Mouse (Mus musculus) left cerebral cortex, adult 11 months (tissue): ENCODE data around the gene Tssk2.

ENCODE experiments used
- DNase-seq: peaks from one replicate; pipeline ENCODE4 v3.0.0; 2022; ENCODE audit warnings: low spot score

Gene Tssk2

DNA sequence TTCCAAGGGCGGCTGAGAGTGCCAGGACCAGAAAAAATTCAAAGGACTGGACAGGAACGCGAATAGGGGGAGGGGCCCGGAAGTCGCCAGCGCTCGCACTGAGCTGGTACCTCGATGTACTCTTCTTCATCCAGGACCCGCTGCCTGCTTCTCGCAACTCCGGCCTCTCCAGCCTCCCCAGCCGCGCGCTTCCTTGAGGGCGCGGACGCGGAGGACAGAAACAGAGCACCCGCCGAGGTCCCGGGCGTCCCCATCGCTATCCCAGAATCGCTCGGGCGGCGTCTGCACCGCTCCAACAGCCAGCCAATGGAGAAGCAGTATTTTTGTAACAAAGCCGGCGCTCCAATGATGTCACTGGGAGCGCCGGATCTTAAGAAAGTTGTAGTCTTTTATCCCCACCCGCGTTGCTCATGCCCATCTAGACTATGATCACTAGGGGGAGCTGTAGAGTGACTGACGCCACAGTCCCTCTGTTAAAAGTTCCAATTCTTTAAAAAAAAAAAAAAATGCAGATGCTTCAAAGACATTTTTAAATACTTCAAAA lies 12.7 kb downstream of the Tssk2 start, which contains the start of gene Ess2:
TSS of gene Ess2 (minus strand) at position 297 of the 544 bp plus-strand sequence.
- DNase-seq = peak; percentile 92

DNA sequence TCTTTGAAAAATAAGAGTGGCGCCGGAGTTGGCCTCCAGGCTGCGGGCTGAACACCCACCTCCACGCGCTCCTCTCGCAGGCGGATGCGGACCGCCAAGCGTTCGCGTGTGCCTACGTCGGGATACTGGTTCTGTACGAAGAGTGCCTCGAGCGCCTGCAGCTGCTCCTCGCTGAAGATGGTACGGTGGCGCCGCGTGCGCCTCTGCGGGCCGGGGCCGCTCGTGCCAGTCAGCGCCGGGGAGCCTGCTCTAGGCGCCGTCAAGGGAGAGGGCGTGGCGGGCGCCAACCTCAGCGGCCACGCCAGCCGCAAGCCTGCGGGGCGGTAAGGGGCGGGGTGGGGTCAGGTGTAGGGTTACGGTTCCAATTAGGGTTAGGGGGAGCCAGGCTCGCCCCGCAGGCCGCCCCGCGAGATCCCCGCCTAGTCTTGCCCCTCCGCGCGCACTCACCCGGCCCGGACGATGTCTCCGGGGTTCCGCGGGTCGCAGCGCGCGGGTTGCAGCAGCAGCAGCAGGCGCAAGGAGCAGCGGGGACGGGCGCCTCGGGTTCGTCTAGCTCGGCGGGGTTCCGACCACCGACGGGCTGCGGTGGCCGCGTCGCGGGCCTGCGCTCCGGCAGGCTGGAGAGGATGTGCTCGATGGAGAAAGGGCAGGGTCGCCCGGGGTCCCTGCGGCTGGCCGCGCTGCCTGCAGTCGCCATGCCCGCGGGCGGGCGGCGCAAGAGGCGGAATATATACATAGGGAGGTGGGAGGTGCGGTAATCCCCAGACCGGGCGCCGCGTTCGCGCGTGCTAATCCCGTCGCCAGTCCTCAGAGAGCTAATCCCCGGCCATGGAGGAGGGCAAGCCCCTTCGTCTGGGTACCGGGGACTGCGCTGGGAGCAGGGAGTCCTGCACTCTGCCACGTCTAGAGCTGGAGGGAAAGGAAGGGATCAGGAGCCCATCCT lies 16.1 kb downstream of the Tssk2 start, which contains the start of gene Gsc2:
TSS of gene Gsc2 (minus strand) at position 753 of the 943 bp plus-strand sequence.
- DNase-seq = no peak

DNA sequence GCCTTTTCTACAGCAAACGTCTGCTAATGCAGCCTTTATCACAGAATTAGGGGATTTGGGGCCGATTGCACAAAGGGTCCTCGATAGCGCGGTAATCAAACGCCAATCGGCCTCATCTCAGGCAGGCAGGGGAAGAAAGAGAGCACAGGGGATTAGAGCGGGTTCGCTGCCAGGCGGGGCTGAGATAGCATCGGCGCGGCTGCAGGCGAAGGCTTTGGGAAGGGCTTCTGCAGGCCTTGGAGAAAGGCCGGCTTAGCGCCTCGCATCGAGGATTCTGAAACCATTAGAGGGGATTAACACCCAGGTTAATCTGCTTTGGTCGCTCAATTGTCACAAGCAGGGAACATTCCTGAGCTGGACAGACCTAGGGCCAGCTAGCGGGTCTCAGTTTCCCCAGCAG lies 22.1 kb downstream of the Tssk2 start:
- no peak for DNase-seq

DNA sequence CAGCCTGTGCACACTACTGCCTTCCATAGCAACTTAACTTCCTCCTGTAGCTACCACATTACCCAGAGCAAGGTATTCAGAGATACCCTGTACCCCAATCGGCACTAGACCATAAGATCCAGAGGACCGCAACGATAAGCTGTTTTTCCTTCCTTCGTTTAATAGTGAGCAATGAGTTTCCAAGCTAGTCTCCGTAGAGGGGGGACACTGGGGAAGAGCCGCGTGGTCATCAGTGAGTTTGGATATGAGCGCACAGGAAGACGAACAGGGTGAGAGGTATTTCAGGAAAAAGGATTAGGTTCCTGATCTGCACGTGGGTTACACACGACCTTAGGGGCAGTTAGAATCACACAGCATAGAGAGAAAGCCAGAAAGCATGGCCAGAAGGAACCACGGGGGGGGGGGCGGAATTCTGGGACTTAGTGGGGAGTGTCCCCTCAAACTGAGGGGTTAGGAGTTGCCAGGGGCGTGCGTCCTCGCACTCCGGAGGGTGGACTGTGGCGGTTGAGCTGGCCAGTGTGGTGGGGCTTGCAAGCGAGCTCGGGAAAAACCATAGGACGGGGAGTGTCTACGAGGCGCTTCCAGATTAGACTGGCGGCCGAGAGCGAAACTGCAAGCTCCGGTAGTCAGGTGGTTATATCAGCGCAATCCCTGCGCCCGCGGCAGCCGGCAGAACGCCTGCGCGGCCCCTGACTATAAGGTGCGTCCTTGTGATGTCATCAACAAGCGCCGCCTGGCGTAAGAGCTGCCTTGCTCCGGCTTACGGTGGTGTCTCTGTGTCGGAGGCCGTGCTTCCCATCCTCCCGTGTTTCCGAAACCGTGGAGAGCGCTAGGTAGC lies 23.1 kb downstream of the Tssk2 start:
- peak; percentile 94 for DNase-seq

DNA sequence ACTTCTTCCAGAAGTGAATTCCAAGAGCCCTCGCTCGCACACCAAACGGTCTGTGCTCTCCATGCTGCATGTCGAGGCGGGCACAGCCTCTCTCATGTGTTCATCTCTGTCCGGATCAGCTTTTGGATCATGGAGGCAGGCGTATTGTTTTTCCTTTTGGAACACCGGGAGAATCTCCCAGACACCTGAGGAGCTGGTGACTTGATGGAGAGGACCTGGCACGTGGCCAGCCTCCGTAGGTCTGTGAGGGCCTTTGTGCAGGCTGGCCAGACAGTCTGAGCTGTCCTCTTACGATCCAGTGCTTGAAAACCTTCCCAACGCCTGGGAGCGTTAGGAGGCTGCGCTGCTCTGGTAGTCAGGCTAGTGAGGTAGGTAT lies 23.7 kb downstream of the Tssk2 start:
- no peak for DNase-seq

DNA sequence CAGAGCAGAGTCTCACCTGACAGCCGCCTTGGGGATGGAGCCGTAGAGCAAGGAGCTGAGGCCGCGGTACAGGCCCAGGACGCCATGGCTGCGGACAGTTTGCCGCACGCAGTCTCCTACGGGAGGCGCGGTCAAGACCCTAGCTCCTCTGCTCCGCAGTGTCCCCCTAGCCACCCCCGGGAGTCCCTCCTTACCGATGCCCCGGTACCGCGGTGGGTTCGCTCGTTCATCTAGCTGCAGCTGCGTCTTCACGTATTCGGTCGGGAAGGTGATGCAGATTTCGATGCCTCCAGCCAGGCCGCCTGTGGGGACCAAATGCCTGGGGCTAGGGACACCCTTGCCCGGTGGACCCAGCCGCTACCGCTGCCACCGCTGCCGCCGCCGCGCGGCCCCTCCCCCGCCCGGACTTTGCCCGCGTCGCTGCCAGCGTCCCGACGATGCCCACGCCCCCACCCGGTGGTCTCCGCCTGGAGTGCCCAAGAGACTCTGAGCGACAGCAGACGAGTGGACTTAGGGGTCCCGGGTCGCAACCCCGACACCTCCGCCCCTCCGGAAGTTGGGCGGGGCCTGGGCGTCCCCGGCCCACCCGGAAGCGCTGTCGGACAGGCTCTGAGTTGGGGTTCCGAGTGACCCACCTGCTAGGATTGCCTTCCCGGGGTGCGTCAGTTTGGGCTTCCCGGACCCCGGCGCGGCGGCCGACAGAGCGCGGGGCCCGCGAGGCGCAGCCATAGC lies 29.1 kb downstream of the Tssk2 start:
- DNase-seq = no peak

DNA sequence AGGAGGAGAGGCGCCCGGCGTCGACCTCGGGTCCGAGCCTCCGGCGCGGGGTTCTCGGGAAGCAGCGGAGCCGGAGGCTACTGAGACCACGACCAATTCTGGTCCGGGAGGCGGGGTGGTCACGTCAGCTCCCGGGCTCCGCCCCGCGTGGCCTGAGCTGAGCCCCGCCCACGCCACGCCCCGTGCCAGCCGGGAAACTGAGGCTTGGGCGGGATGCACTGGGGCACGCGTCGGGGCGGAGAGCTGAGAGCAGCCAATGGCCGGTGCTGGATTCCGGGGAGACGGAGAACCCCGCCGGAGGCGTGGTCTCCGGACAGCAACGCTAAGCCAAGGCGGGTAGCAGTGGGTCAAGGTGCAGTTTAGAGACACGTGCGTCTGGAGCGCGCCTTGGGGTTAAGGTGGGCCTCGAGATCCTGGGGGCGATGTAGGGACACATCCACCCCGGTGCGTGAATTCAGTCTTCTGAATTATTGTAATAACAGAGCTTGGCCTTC lies 29.7 kb downstream of the Tssk2 start, which contains the start of gene Slc25a1:
TSS of gene Slc25a1 (minus strand) at position 133 of the 494 bp plus-strand sequence.
- DNase-seq = peak; percentile 73

DNA sequence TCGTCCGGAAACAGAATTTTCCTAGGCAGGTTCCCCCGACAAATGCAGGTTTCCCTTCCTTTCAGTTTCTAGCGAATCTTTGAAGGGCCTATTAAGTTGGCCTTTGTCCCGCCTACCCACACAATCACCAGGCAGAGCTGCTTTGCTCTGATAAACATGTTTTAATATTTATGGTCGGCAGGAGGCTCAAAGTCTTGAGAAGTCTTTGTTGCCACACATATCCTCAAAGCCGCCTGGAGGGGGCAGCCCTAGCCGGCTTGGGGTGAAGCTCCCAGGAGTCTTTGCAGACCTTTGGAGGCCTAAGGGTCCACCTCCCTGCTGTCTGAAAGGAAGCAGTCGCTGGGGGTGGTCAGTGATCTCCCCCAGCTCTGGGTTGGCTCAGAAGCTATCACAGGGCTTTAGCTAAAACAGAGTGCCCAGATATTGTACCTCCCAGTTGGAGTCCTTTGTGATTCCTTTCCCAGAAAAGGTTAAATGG lies 30.2 kb downstream of the Tssk2 start:
- peak; percentile 50 for DNase-seq

DNA sequence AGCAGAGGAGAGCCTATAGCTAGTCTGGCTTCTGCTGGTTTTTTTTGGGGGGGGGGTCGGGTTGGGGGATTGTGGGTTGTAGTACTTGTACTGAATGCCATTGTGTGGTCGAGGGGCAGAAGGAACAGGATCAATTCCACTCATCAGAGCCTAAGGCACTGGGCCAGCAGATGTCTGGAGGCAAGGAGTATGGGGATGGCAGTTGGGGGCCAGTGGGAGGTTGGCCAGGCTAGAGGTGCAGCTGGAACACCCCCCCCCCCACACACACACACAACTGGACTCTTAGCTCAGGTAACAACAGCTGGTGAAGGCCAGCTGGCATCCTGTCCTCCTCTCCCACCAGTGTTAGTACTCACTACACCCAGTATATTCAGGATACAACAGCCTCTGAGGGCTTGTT lies 30.8 kb downstream of the Tssk2 start:
- no peak for DNase-seq

DNA sequence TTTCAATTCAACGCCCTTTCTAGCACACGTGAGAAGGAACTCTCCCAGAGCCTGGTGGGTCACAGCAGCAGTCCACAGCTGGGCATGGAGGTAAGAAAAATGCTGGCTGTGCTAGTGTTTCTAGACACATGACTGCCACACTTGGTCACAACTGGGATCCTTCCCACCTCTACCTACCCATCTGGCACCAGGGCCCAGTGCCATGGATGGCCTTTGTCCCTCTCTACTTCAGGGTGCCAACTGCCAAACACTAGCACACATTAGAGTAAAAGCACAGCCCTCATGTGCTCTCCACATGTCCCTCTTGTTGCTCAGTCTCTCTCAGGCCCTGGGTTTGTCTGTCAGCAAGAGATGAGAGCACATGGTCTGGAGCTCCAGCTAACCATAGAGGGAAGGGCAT lies 31.2 kb downstream of the Tssk2 start:
- DNase-seq = no peak

DNA sequence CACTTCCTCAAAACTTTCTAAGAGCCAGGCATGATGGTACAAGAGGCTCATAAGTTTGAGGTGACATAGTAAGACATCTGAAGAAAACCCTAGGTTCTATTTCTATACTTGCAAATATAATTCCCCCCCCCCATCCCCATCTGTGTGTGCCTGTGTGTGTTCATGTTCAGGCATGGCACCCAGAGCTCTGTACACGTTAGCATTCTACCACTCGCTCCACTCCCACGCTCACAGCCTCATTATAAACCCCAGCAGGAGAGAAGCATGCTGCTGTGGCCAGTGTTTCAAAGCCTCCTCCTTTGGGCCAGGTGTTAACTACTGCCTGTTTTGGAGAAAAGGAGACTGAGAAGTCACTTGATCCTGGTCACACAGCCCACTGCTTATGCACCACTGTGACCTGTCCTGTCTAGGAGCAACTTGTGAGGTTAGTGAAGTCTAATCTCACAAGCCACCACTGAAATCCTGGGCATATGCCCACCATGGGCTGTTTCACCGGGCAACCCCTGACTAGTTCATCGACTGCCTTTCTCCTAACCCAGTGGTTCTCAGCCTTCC lies 33.5 kb downstream of the Tssk2 start:
- no peak for DNase-seq

DNA sequence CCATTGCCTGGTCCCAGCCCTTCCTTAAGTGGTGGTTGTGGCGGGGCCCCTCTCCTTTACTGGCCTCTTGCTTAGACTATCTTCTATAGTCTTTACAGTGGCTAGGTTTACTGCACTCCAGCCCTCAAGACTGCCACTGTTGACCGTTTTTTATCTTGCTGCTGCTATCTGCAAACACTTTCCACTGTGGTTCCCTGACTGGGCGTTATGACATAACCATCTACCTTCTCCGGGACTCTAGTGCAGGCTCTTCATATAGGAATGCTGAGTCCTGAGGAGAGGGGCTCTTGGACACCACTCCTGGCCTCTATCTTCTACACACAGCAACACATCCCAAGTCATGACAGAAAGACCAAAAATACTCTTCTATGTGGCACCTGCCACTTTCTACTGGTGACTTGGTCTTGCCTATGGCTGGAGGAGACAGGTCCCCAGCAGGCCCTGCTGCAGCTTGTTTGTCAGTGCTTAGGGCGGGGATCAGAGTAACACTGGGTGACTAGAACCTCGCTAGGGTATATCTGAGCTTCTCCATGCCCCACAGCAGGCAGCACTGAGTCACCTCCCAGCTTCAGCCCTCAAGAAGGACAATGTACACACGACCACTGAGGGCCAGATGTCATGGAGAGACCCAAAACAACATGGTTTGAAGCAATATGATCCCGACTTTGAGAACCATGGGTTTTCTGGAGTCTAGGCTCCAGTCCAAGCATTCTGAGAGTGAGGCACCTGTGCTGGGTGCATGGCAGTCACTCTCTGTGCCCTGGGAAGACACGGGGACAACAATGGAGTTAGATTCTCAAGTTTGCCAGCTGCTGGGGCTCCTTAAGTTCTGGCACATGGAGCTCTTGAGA lies 35.4 kb downstream of the Tssk2 start:
- no peak for DNase-seq

DNA sequence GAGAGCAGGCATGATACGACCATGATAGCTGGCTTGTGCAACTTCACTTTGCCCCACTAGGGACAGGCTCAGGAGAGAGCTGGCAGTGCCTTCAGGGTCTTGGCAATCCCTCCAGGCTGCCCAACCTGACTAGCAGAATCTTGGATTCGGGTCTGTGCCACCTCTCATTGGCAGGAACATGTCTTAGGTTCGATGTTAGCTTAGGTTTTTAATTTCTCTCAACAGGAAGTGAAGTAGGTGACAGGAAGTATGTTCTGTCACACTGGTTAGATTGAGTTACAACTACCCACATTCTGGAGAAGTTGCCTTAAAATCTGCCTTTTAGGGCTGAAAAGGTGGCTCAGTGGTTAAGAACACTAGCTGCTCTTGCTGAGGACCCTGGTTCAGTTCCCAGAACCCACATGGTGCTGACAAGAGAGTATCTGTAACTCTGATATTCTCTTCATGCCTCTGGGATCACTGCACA lies 36.0 kb downstream of the Tssk2 start:
- no peak for DNase-seq

DNA sequence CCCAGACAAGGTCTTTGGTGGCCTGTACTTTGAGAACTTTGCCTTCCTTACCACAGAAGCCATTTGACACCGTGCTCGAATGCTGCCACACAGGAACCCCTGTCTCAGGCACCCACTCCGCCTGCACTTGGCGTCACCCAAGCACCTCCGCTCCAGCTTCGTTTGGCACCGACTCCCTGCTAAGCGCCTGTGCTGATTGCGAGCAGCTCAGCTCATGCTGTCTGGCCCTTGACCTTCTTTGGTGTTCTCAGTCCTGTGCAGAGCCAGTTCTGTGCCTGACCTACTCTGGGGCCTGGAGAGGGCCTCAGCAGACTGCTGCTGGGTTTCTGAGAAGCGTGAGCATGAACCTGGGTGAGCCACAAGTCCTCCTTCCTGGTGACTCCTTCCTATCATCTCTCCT lies 38.3 kb downstream of the Tssk2 start:
- no peak for DNase-seq

DNA sequence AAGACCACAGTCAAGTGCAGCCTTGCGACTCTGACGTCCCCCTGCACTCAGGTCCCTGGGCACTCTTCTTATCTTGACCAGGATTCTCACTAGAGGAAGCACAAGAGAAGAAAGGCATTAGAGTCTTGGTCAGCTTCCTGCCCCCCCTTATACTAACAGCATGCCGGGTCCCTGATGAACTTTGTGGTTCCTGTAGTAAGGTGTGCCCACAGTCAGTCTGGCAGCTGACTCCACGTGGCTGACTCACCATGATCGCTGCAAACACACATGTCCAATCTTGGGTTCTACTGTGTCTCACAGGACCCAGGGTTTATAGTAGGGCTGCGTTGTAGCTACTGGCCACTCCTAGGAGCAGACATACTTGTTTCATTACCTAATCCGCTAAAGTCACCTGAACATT lies 39.8 kb downstream of the Tssk2 start:
- no peak for DNase-seq

DNA sequence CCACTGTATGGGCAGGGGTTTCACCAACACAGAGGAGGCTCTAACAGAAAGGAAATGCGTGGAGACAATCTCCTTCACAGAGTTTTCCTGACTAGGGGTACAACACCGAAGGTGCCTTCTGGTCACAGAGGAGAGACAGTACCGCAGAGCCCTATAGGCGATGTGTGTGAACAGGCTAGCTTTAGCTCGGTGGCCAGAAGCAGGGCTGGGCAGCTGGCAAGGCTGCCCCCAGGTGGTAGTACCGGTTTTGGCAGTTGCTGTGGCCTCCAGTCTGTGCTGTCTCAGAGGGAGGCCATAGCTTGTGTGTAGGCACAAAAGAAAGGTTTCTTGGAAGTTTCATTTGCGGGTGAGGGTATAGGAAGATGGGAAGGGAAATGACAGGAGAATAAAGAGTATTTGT lies 40.4 kb downstream of the Tssk2 start:
- no peak for DNase-seq

DNA sequence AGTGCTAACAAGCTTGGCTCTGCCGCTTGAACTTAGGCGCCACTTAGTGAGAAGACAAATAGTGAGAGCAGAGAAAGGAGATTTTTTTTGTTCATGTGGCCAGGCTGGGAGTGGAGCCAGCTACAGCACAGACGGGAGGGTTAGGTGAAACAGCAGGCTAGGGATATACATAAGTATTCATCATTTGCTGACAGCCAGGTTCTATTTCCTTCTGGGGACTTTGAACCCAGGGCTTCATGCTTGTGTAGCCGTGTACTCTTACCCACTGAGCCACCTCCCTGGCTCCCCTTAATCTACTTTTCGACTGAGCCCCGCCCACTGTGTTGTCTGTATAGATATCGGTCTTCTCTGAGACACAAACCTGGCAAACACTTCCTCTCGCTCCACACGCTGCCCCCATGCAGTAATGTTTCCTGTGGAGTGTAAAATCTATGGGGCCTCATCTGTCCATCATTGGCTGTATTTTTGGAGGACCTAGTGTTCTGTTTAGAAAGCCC lies 40.9 kb downstream of the Tssk2 start:
- no peak for DNase-seq

DNA sequence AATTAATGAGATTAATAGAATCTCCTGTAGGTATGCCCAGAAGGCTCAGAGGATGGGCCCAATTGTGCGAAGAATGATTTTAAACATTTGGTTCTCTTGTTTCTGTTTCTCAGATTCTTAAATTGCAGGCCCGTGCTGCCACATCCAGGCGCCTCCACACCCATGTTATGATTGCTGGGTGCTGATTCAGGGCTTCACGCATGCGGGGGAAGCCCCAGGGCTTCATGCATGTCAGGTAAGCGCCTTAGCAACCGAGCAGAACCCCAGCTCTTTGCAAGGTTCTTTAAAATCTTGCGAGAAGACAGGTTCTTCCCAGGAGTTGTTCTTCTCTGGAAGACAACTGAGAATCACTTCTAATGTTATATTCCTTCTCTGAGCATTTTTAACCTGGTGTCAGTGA lies 45.0 kb downstream of the Tssk2 start:
- no peak for DNase-seq

DNA sequence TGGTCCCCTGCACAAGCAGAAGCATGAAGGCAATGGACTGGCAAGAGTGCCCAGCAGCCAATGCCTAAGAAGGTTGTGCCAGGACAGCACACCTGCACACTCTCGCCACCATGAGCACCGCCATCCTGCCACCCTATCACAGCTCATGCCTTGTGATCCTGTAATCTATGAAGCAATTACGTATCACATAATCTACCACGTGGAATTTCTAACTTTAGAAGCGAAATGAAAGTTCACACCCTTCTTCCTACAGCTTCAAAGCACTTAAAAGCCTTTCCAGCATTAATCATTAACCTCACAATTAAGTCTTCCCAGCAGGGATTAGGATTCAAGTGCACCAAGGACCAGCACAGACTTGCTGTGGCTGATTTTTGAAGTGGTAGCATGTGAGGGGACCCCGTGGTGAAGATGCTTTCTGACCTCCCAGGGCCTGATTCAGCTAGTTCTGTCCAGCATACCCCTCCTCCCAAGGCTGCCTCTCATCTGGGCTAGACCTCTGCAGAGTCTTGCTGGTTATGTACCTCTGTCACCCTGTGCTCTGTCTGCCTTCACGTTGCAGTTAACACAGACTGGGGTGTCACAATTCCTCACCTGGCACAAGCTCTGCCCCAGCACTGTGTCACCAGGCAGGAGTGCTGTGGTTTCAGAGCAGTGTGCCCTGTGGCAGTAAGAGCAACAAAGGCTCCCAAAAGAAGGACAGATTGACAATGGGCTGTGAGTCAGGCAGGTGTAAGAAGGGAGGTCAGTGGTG lies 46.8 kb downstream of the Tssk2 start:
- DNase-seq = no peak
